Mouse (Mus musculus) lung, postnatal 10 days (tissue): ENCODE results near the gene Gm6377.

Experiments
- DNase-seq: peaks from one replicate; pipeline ENCODE4 v3.0.0; 2021

Gm6377 gene

DNA sequence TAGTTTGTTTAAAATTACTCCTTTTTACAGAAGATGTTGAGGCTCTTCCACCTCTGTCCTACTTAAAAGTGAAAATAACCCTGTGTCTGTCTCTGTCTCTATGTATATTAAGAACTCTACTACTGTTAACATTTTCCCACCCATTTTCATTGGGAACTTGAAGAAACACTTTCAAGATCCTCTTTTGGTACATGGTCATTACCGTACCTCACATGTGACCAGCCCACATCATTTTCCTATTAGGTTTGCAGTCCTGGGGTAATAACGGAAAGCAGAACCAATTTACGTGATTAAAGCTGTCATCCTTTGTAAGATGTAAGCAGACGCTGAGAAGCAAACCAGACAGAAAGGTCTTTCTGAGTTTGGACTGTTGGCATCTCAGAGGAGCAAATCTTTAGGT, at the start of gene Gm6377:
Gm6377 (plus strand) TSS at position 289 of the 400 bp plus-strand sequence.
- no peak for DNase-seq

GRCm38 (mm10) chrX:109147108-109147507, 49.4 kb upstream of the Gm6377 start:
- no peak for DNase-seq

- no peak for DNase-seq
Measured at GRCm38 (mm10) chrX:109151228-109151627, 45.3 kb upstream of the Gm6377 start.

- no peak for DNase-seq
Measured at GRCm38 (mm10) chrX:109160326-109160725, 36.2 kb upstream of the Gm6377 start.

DNA sequence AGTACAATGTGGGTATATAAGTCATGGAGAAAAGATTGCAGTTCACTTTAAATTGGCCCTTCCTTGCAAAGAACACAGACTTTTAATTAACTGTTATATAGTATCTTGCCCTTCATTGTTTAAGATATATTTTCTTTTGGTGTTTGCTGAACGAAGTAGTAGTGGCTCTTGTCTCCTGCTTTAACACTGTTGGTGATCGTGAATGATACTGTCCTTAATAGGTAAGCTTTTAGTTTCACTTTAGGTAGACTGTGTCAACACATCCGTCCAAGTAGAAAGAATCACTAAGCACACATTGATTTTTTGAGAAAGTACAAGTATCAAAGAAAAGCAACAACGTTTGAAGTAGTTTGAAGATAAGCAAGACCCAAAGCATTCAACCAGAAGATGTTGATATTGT, 35.7 kb upstream of the Gm6377 start:
- DNase-seq = no peak

DNA sequence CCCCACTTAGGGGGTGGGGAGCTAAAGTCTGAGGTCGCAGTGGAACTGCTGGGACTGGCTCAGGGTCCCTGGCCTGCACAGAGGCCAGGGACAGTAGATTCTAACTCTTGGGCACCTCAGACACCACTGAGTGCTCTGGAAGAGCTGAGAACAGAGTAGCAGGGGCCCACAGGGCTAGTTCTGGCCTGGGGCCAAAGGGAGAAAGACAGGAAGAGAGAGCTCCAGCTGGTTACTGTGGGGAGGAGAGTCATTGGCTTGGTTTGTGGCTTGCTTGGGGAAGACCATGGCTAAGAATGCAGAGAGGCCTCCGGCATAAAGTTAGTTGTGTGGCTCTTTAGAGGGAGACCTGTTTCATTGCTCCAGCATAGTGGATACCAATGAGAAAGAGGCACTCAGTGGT, 21.5 kb upstream of the Gm6377 start:
- DNase-seq = peak; percentile 22

GRCm38 (mm10) chrX:109175470-109175869, 21.1 kb upstream of the Gm6377 start:
- no peak for DNase-seq

DNA sequence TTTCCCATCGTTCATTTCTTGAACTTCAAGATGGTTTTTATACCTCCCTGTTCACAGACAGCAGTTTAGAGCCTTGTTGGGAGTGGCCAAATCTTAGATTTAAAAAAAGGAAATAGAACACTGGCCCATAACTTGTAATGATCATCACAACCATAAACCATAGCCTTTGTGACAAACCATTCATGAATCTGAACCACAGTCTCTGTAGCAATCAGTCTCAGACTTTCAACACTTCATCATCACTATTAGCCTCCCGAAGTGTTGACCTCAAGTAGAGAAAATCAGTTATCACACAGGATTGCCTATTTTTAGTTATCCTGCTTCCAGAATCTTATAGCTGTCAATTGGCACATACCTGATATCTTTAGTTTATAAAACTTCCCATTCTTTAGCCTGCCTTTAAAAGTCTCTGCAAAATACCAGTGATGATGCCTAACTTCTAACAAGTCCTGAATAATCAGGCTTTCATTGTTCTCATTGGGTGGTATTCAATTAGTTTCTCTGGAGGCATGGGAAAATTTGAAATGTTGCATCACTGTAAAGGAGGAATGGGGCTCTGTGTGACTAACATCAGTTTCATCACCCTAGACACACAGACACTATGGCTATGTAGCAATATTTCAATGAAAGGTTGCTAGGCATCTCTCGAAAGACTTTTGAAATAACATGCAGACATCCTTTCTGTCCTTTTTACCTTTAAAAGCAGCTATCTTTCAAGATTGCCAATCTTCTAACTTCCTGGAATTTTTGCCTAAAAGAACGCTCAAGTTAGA, 11.7 kb upstream of the Gm6377 start:
- no peak for DNase-seq

DNA sequence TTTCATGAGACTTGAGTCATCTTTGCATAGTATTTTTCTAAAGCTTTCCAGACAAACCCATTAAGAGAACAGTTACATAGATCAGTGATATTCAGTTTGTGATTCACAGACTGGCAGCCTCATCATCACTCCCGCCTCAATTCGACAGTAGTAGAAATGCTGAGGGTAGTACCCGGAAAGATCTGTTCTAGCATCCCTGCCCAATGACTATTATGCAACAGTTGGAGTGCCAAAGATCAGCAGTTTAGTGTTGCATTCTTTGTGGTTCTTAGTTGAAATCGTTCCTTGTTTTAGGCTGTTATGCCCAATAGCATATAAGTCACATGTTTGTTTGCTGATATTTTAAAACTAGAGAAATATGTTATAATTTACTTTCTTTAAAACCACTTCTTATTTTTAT, 6.9 kb upstream of the Gm6377 start:
- no peak for DNase-seq

- DNase-seq = peak; percentile 45
Measured at GRCm38 (mm10) chrX:109190969-109191368, 5.6 kb upstream of the Gm6377 start.

DNA sequence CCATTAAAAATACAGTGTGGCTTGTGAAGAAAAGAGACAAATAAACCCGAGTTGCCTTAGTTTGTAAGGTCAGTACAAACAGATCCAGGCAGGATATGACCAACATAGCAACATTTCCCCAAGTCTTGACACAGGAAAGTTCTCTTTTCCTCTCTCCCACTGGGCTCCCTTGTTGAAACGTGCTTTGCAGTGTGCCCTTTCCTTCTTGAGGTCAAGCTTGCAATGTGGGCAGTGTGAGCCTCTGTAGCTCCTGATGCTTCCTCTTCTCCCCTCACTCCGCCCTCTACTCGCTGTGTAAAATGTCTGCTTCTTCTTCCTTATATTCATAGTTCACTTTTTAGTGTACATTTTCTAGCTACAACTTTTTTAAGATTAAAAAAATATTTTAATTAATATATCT, 5.1 kb upstream of the Gm6377 start:
- peak; percentile 13 for DNase-seq

GRCm38 (mm10) chrX:109207843-109208242, 11.3 kb downstream of the Gm6377 start:
- no peak for DNase-seq

DNA sequence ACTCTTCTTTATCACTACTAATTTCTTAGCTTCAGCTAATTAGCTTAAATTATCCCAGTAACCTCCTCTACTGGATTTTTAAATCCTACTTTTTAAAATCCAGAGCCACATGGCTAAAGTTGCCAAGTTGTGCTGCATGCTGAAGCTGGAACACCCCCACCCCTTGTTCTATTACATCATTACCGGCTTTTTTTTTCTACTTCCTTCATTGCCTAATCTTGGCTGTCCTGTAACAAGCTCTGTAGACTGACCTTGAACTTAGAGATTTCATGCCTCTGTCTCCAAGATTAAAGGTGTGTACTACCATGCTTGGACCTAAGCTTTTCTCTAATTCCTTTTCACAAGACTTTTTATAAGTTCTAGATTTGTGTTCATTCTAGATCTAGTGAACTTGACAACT, 32.2 kb downstream of the Gm6377 start:
- no peak for DNase-seq

- DNase-seq = no peak
Measured at GRCm38 (mm10) chrX:109235383-109236036, 39.0 kb downstream of the Gm6377 start.

DNA sequence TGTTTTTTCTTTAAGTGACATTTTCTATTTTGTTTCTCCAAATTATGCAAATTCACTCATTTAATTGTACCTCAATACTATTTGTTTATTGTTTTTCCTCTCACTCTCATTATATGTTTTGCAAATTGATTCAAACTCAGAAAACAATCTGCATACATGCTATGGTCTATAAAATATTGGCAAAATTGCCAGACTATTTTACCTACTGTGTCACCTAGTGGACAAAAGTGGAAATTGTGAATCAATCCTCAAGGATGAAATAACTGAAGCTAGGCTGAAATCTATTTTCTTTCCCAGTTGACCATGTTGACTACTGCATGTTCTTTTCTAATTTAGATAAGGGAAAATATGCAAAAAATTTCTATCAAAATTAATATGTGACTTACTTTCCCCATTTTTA, 41.6 kb downstream of the Gm6377 start:
- DNase-seq = peak; percentile 1
